Mouse (Mus musculus): Measurements from ENCODE around the gene Wdtc1. TPM values are rescaled to one million over a fixed set of nuclear protein-coding genes. Genes with fewer than 3 reads are reported as not detected.
A peak's percentile ranks its signal among the peaks of the same experiment; 100 is the strongest.

Wdtc1 gene
- total and polyA plus RNA-seq, 2 experiments from 2014 or later = 14.9 to 47.7 TPM

DNA sequence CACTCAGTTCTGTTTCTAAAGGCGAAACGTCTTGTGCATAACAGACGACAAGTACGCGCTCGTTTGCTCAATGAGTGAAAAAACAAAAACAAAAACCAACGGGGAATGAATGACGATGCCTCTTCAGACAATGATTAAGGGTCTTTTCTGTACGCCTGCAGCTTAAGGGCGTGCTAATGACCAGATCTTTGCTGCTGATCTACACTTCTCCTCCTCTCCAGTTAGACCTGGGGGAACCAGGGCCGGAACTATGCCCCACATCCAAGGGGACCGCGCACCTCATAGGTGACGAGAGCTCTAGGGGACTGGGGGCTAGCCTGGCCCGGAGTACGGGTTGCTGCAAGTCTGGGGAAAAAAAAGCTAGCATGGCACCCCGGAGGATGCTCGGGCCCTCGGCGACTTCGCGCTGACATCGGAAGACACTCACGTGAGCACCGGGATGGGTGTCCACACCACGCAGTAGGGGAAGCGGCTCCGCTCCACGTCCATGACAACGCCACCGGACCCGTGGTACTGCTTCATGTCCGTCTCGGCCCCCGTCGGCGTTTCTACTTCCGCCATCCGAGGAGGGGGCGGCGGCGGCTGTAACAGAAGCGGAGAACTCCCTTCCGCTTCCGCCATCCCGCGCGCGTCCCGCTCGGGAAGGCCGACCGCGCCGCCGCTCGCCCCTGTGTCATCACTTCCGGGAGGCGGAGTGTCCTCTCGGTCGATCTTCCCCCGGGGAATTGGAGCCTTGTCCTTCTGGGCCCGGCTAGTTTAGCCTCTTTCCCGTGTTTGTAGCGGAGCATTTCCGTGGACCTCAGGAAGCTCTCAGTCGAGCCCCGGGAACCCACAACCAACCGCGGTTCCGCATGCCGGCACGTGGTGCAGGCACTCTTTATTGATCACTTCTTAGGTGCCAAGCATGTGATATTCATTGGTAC, 75.9 kb downstream of the Wdtc1 start, which contains the start of gene Tmem222:
Tmem222 (minus strand) TSS at position 689 of the 923 bp plus-strand sequence.
- Histone ChIP-seq H3K4me3 (ENCODE audit: low read length) (peak within 1 kb of the TSS; percentile 71), H3K4me1 (ENCODE audit: insufficient read depth, low read length) (no peaks in the 10 kb centered on the region), H3K4me2 (ENCODE audit: low read depth, low read length) (peak within 1 kb of the TSS; percentile 83), H3K9ac (replicated peaks; ENCODE audit: low read length) (peak within 1 kb of the TSS; percentile 83), H3K9me3 (ENCODE audit: low read length) (no peaks in the 10 kb centered on the region), H3K27me3 (ENCODE audit: insufficient read depth, low read length) (no peaks in the 10 kb centered on the region), H3K36me3 (ENCODE audit: insufficient read depth, low read length) (no peaks in the 10 kb centered on the region), H3K27ac (peak within 1 kb of the TSS; percentile 94)
- ATAC-seq (peak; percentile 96), DNase-seq (ENCODE audit: low spot score) (peak; percentile 99)
- TF ChIP-seq CTCF (IDR thresholded peaks at IDR 0.05; ENCODE audit: low read depth) = no peak
- WGBS = under 1% methylated on average over 73 of the region's 73 CpGs

DNA sequence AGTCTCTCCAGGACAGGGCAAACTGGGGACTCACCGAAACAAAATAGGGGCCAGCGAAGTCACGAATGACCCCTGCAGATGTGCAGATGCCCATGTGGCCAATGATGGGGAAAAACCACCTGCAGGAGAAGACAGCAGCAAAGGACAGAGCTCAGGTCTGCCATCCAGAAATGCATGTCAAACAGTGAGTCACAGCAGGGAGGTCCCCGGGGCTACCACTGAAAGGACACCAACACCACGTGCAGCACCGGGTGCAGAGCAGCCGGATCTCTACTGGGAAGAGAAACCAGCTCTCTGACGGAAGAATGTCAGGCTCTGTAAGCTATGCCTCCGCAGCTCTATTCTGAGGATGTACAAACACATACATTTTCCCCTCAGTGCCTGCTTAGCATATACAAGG, 82.4 kb downstream of the Wdtc1 start:
- WGBS = 85% methylated on average over 9 of the region's 9 CpGs
- H3K4me1 ChIP-seq (ENCODE audit: insufficient read depth, low read length) = no peaks in the 10 kb centered on the region
- no peak overlapping the region for H3K4me2 ChIP-seq (ENCODE audit: low read depth, low read length)
- H3K27me3 ChIP-seq (ENCODE audit: insufficient read depth, low read length) = no peaks in the 10 kb centered on the region
- H3K9ac ChIP-seq (replicated peaks; ENCODE audit: low read length) = no peak overlapping the region
- no peak for DNase-seq (ENCODE audit: low spot score)
- ATAC-seq = no peak
- TF ChIP-seq CTCF (IDR thresholded peaks at IDR 0.05; ENCODE audit: low read depth) = no peak
- H3K36me3 ChIP-seq (ENCODE audit: insufficient read depth, low read length) = peaks cover 36% of the 10 kb centered on the region
- H3K27ac ChIP-seq = no peak overlapping the region
- no peak overlapping the region for H3K4me3 ChIP-seq (ENCODE audit: low read length)
- no peaks in the 10 kb centered on the region for H3K9me3 ChIP-seq (ENCODE audit: low read length)

DNA sequence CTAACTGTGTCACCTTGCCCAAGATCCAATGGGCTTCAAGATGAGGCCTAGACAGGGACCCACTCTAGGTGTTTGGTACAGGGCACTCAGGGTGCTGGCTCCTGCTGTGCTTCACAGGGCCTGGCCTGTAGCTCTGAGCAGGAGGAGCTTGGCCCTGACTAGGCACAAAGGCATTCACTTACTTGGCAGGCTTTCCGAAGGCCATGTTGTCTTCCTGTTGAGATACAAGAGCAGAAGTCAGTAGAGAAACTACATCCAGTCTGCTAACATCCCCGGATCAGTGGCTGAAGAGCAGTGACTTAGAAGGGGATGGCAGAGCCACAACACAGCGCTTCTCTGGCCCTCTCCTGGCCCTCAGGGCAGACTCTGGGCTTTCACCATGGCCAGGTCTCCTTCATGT, 83.7 kb downstream of the Wdtc1 start:
- WGBS = 89% methylated on average over 3 of the region's 3 CpGs
- Histone ChIP-seq H3K4me3 (ENCODE audit: low read length) (no peak overlapping the region), H3K9ac (replicated peaks; ENCODE audit: low read length) (no peak overlapping the region), H3K36me3 (ENCODE audit: insufficient read depth, low read length) (peaks cover 46% of the 10 kb centered on the region), H3K27me3 (ENCODE audit: insufficient read depth, low read length) (no peaks in the 10 kb centered on the region), H3K4me2 (ENCODE audit: low read depth, low read length) (no peak overlapping the region), H3K4me1 (ENCODE audit: insufficient read depth, low read length) (no peaks in the 10 kb centered on the region), H3K9me3 (ENCODE audit: low read length) (no peaks in the 10 kb centered on the region), H3K27ac (no peak overlapping the region)
- DNase-seq (ENCODE audit: low spot score) = no peak
- TF ChIP-seq CTCF (IDR thresholded peaks at IDR 0.05; ENCODE audit: low read depth) = no peak
- ATAC-seq = no peak

DNA sequence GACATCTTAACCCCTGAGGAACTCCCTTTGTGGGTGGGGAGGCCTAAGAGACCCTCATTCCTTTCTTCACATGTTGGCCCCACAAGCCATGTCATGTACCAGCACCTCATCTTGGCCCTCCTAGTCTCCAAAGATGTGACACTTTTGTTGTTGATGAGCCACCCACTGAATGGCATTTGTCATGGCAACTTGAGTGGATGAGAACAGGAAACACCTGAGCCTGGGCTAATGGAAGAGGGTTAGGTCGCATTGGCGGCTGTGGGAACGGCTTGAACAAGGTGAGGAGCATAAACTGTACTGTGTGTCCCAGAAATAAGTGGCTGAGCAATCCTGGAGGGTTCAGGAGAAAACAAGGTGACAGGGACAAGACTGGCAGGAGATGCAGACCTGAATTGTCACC, 84.3 kb downstream of the Wdtc1 start:
- WGBS = over 99% methylated on average over 3 of the region's 3 CpGs
- H3K4me1 ChIP-seq (ENCODE audit: insufficient read depth, low read length) = no peaks in the 10 kb centered on the region
- H3K27ac ChIP-seq = no peak overlapping the region
- no peaks in the 10 kb centered on the region for H3K9me3 ChIP-seq (ENCODE audit: low read length)
- ATAC-seq (no peak), DNase-seq (ENCODE audit: low spot score) (no peak)
- no peak for TF ChIP-seq CTCF (IDR thresholded peaks at IDR 0.05; ENCODE audit: low read depth)
- no peak overlapping the region for H3K4me3 ChIP-seq (ENCODE audit: low read length)
- H3K36me3 ChIP-seq (ENCODE audit: insufficient read depth, low read length) = peaks cover 46% of the 10 kb centered on the region
- H3K27me3 ChIP-seq (ENCODE audit: insufficient read depth, low read length) = no peaks in the 10 kb centered on the region
- no peak overlapping the region for H3K4me2 ChIP-seq (ENCODE audit: low read depth, low read length)
- no peak overlapping the region for H3K9ac ChIP-seq (replicated peaks; ENCODE audit: low read length)

DNA sequence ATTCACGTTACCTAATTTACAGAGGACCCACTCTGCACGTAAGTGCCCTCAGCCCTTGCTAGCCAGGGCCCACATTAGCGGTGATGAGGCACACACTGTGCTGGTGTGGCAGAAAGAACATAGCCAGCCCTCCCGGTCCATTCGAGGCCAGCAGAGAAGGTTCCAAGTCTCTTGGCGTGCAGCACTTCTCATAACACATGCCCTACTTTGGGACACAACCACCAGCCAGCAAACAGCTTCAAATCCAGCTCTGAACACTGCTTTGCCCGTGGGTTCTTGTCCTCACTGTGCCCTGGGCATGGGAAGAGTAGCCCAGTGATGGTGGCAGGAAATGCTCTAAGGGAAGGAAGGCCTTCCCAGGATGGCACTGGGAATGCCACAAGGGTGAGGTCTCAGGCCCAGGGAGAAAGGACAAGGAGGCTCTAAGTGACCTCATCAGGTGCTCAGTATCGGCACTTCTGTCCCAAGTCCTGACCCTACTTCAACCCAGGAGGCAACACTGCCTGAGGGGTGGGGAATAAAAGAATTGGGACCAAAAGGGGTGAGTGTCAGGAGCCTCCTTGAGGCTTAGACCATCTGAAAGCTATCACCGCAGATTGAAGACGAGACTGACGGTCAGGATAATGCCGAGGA, 86.9 kb downstream of the Wdtc1 start:
- no peak overlapping the region for H3K4me3 ChIP-seq (ENCODE audit: low read length)
- H3K27me3 ChIP-seq (ENCODE audit: insufficient read depth, low read length) = no peaks in the 10 kb centered on the region
- ATAC-seq = no peak
- no peak for DNase-seq (ENCODE audit: low spot score)
- H3K27ac ChIP-seq = no peak overlapping the region
- H3K9me3 ChIP-seq (ENCODE audit: low read length) = no peaks in the 10 kb centered on the region
- no peaks in the 10 kb centered on the region for H3K4me1 ChIP-seq (ENCODE audit: insufficient read depth, low read length)
- WGBS = 91% methylated on average over 12 of the region's 12 CpGs
- no peak overlapping the region for H3K9ac ChIP-seq (replicated peaks; ENCODE audit: low read length)
- H3K4me2 ChIP-seq (ENCODE audit: low read depth, low read length) = no peak overlapping the region
- peaks cover 46% of the 10 kb centered on the region for H3K36me3 ChIP-seq (ENCODE audit: insufficient read depth, low read length)
- TF ChIP-seq CTCF (IDR thresholded peaks at IDR 0.05; ENCODE audit: low read depth) = no peak

DNA sequence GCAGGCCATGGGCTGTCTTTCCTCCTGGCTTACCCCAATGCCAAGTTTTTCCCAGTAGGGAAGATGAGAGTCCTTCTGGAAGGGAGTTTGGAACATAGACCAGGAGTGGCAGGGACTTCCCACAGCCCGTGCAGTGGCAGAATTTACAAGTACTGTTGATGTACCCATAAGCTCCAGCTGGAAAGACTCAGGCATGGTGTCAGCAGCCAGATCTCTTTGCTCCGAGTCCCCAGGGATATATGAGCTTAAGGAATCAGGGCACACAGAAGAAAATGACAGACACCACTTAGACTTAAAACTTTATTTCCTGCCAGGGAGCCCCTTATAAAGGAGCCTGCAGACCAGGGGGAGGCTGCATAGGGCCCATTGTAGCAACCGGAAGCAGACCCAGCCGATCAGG, 87.5 kb downstream of the Wdtc1 start:
- Histone ChIP-seq H3K4me1 (ENCODE audit: insufficient read depth, low read length) (no peaks in the 10 kb centered on the region), H3K27me3 (ENCODE audit: insufficient read depth, low read length) (no peaks in the 10 kb centered on the region), H3K36me3 (ENCODE audit: insufficient read depth, low read length) (peaks cover 46% of the 10 kb centered on the region), H3K9ac (replicated peaks; ENCODE audit: low read length) (no peak overlapping the region), H3K4me3 (ENCODE audit: low read length) (no peak overlapping the region), H3K27ac (no peak overlapping the region), H3K9me3 (ENCODE audit: low read length) (no peaks in the 10 kb centered on the region), H3K4me2 (ENCODE audit: low read depth, low read length) (no peak overlapping the region)
- no peak for TF ChIP-seq CTCF (IDR thresholded peaks at IDR 0.05; ENCODE audit: low read depth)
- ATAC-seq (no peak), DNase-seq (ENCODE audit: low spot score) (no peak)
- WGBS = 93% methylated on average over 4 of the region's 4 CpGs

All from hindbrain, postnatal 0 days (tissue).